Mouse (Mus musculus): ENCODE measurements at regions not wholly inside any gene's neighbourhood (a gene's known extent, or its start where the extent isn't known, plus 50 kb on each side); places are given as distances from the start of the nearest gene placed in this dataset.

- H3K9me3 ChIP-seq (ENCODE audit: low read length) = no peaks in the 10 kb centered on the region
- ATAC-seq (no peak), DNase-seq (no peak)
- no peak overlapping the region for H3K4me3 ChIP-seq (ENCODE audit: low read depth, low read length)
- H3K27ac ChIP-seq (ENCODE audit: low read depth) = no peak overlapping the region
- no peaks in the 10 kb centered on the region for H3K27me3 ChIP-seq (ENCODE audit: insufficient read depth, low read length)
- WGBS (ENCODE audit: insufficient replicate concordance) = 79% methylated on average over 3 of the region's 3 CpGs
- TF ChIP-seq CTCF (IDR thresholded peaks at IDR 0.05; ENCODE audit: low read depth) = no peak
- no peak for TF ChIP-seq EP300 (IDR thresholded peaks at IDR 0.05; ENCODE audit: low read depth)
- no peak overlapping the region for H3K4me2 ChIP-seq (ENCODE audit: low read depth, low read length)
- H3K9ac ChIP-seq (replicated peaks) = no peak overlapping the region
- no peaks in the 10 kb centered on the region for H3K36me3 ChIP-seq (replicated peaks; ENCODE audit: insufficient read depth, low read length)
- H3K4me1 ChIP-seq (ENCODE audit: insufficient read depth) = no peaks in the 10 kb centered on the region
Measured at GRCm38 (mm10) chr1:161602150-161602549, 107.7 kb downstream of the Tnfsf18 start.

DNA sequence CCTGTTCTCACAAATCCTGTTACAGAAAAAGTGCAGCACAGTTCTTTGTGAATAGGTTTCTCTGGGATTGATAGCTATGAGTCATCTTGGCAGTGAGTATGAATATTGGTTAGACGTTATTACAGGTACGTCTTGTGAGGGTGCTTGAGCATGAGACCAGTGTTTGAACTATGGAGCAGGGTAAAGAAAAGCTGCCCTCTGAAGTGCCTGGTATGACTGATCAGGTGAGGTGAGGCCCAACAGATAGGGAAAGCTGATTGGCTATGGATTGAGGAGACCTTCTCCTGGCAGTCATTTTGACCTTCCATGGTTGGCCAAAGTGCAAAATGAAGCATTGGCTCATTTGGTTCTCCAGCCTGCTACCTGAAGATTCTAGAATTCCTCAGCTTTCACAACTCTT, 106.7 kb downstream of the Tnfsf18 start:
- TF ChIP-seq EP300 (IDR thresholded peaks at IDR 0.05; ENCODE audit: low read depth) = no peak
- TF ChIP-seq CTCF (IDR thresholded peaks at IDR 0.05; ENCODE audit: low read depth) = no peak
- no peak overlapping the region for H3K4me3 ChIP-seq (ENCODE audit: low read depth, low read length)

DNA sequence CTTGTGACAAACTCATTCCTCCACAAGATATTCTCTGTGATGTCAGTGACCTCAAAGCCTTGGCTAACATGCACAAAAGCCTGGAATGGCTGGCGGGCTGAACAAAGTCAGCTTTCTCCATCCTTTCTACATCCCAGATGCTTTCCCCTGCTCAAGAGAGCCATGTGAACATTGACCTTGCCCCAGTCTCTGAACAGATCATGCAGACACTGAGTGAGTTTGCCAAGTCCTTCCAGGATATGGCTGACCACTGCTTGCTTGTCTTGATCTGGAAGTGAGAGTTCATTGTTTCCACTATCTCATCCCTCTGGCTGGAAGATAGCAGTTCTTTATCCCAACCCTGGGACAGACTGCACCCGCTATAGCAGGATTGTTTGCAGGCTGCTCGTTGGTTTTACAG, 103.7 kb downstream of the Tnfsf18 start:
- H3K27ac ChIP-seq (ENCODE audit: low read depth) = no peak overlapping the region
- H3K4me2 ChIP-seq (ENCODE audit: low read depth, low read length) = no peak overlapping the region
- TF ChIP-seq EP300 (IDR thresholded peaks at IDR 0.05; ENCODE audit: low read depth) (no peak), CTCF (IDR thresholded peaks at IDR 0.05; ENCODE audit: low read depth) (no peak)
- no peaks in the 10 kb centered on the region for H3K27me3 ChIP-seq (ENCODE audit: insufficient read depth, low read length)
- no peaks in the 10 kb centered on the region for H3K9me3 ChIP-seq (ENCODE audit: low read length)
- no peak overlapping the region for H3K4me3 ChIP-seq (ENCODE audit: low read depth, low read length)
- H3K4me1 ChIP-seq (ENCODE audit: insufficient read depth) = no peaks in the 10 kb centered on the region
- ATAC-seq (no peak), DNase-seq (no peak)
- no peaks in the 10 kb centered on the region for H3K36me3 ChIP-seq (replicated peaks; ENCODE audit: insufficient read depth, low read length)
- H3K9ac ChIP-seq (replicated peaks) = no peak overlapping the region
- WGBS (ENCODE audit: insufficient replicate concordance) = 62% methylated on average over 3 of the region's 3 CpGs

More for the DNA sequence above, 106.7 kb downstream of the Tnfsf18 start:
- Histone ChIP-seq H3K9me3 (ENCODE audit: low read length) (no peaks in the 10 kb centered on the region), H3K4me2 (ENCODE audit: low read depth, low read length) (no peak overlapping the region), H3K36me3 (replicated peaks; ENCODE audit: insufficient read depth, low read length) (no peaks in the 10 kb centered on the region), H3K27me3 (ENCODE audit: insufficient read depth, low read length) (no peaks in the 10 kb centered on the region), H3K4me1 (ENCODE audit: insufficient read depth) (no peaks in the 10 kb centered on the region), H3K27ac (ENCODE audit: low read depth) (no peak overlapping the region), H3K9ac (replicated peaks) (no peak overlapping the region)
- DNase-seq (no peak), ATAC-seq (no peak)
- 78% methylated on average over 2 of the region's 2 CpGs for WGBS (ENCODE audit: insufficient replicate concordance)

- WGBS (ENCODE audit: insufficient replicate concordance) = 77% methylated on average over 1 of the region's 1 CpGs
Measured at GRCm38 (mm10) chr1:161576530-161576929, 82.1 kb downstream of the Tnfsf18 start.

DNA sequence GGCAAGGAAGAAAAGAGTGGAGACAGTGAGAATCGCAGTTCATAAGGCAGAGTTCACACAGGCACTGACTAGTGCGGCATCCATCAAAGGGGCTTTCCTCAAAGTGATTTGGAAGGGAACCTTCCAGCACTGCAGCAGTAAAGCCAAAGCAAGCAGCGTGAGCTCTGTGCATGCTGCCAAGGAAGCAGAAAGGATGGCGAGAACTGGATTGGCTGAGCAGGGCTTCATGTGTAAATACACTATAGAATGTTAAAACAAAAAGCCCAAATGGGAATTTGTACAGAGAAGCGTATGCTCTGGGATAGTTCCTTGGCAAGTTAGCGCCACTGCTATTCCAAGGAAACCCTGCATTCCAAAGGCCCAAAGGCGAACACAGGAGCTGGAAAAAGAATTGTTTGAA, 81.5 kb downstream of the Tnfsf18 start:
- no peaks in the 10 kb centered on the region for H3K36me3 ChIP-seq (replicated peaks; ENCODE audit: insufficient read depth, low read length)
- no peak overlapping the region for H3K9ac ChIP-seq (replicated peaks)
- no peaks in the 10 kb centered on the region for H3K27me3 ChIP-seq (ENCODE audit: insufficient read depth, low read length)
- H3K4me2 ChIP-seq (ENCODE audit: low read depth, low read length) = no peak overlapping the region
- ATAC-seq = no peak
- 61% methylated on average over 7 of the region's 7 CpGs for WGBS (ENCODE audit: insufficient replicate concordance)
- H3K4me1 ChIP-seq (ENCODE audit: insufficient read depth) = no peaks in the 10 kb centered on the region
- no peaks in the 10 kb centered on the region for H3K9me3 ChIP-seq (ENCODE audit: low read length)
- TF ChIP-seq CTCF (IDR thresholded peaks at IDR 0.05; ENCODE audit: low read depth) (no peak), EP300 (IDR thresholded peaks at IDR 0.05; ENCODE audit: low read depth) (no peak)
- H3K4me3 ChIP-seq (ENCODE audit: low read depth, low read length) = no peak overlapping the region
- no peak overlapping the region for H3K27ac ChIP-seq (ENCODE audit: low read depth)
- DNase-seq = no peak

More at GRCm38 (mm10) chr1:161576530-161576929, 82.1 kb downstream of the Tnfsf18 start:
- Histone ChIP-seq H3K27me3 (ENCODE audit: insufficient read depth, low read length) (no peaks in the 10 kb centered on the region), H3K4me2 (ENCODE audit: low read depth, low read length) (no peak overlapping the region), H3K9ac (replicated peaks) (no peak overlapping the region), H3K9me3 (ENCODE audit: low read length) (no peaks in the 10 kb centered on the region), H3K36me3 (replicated peaks; ENCODE audit: insufficient read depth, low read length) (no peaks in the 10 kb centered on the region), H3K27ac (ENCODE audit: low read depth) (no peak overlapping the region), H3K4me3 (ENCODE audit: low read depth, low read length) (no peak overlapping the region), H3K4me1 (ENCODE audit: insufficient read depth) (no peaks in the 10 kb centered on the region)
- TF ChIP-seq EP300 (IDR thresholded peaks at IDR 0.05; ENCODE audit: low read depth) (no peak), CTCF (IDR thresholded peaks at IDR 0.05; ENCODE audit: low read depth) (no peak)
- no peak for DNase-seq
- no peak for ATAC-seq

- no peak overlapping the region for H3K27ac ChIP-seq (ENCODE audit: low read depth)
- no peaks in the 10 kb centered on the region for H3K36me3 ChIP-seq (replicated peaks; ENCODE audit: insufficient read depth, low read length)
- no peaks in the 10 kb centered on the region for H3K9me3 ChIP-seq (ENCODE audit: low read length)
- no peaks in the 10 kb centered on the region for H3K27me3 ChIP-seq (ENCODE audit: insufficient read depth, low read length)
- H3K4me2 ChIP-seq (ENCODE audit: low read depth, low read length) = no peak overlapping the region
- 69% methylated on average over 5 of the region's 5 CpGs for WGBS (ENCODE audit: insufficient replicate concordance)
- no peak overlapping the region for H3K4me3 ChIP-seq (ENCODE audit: low read depth, low read length)
- DNase-seq = no peak
- no peaks in the 10 kb centered on the region for H3K4me1 ChIP-seq (ENCODE audit: insufficient read depth)
- H3K9ac ChIP-seq (replicated peaks) = no peak overlapping the region
- TF ChIP-seq CTCF (IDR thresholded peaks at IDR 0.05; ENCODE audit: low read depth) (no peak), EP300 (IDR thresholded peaks at IDR 0.05; ENCODE audit: low read depth) (no peak)
- no peak for ATAC-seq
Measured at GRCm38 (mm10) chr1:161575171-161575570, 80.7 kb downstream of the Tnfsf18 start.

GRCm38 (mm10) chr1:161570762-161571161, 76.3 kb downstream of the Tnfsf18 start:
- no peak for DNase-seq
- Histone ChIP-seq H3K4me1 (ENCODE audit: insufficient read depth) (no peaks in the 10 kb centered on the region), H3K27ac (ENCODE audit: low read depth) (no peak overlapping the region), H3K4me3 (ENCODE audit: low read depth, low read length) (no peak overlapping the region), H3K27me3 (ENCODE audit: insufficient read depth, low read length) (no peaks in the 10 kb centered on the region), H3K9ac (replicated peaks) (no peak overlapping the region), H3K9me3 (ENCODE audit: low read length) (no peaks in the 10 kb centered on the region), H3K4me2 (ENCODE audit: low read depth, low read length) (no peak overlapping the region), H3K36me3 (replicated peaks; ENCODE audit: insufficient read depth, low read length) (no peaks in the 10 kb centered on the region)
- TF ChIP-seq EP300 (IDR thresholded peaks at IDR 0.05; ENCODE audit: low read depth) = no peak
- no peak for TF ChIP-seq CTCF (IDR thresholded peaks at IDR 0.05; ENCODE audit: low read depth)
- ATAC-seq = no peak
- WGBS (ENCODE audit: insufficient replicate concordance) = 70% methylated on average over 3 of the region's 3 CpGs
